15 mouse cellular contexts compared by ENCODE assay signal in genomic region chr5:4898241-4898640, GRCm38 (mm10).
"Had no signal": no experiment of that assay in that cellular context is flagged by ENCODE, and none has a peak within 500 bp of the region (broad histone marks: within the 10 kb centered on the region; RNA-seq: fewer than 3 reads in every experiment).

No protein-coding gene starts in this region.

- H3K9me3 ChIP-seq: liver, embryonic 15.5 days; lung, embryonic 15.5 days; megakaryocyte, embryonic 14.5 days; midbrain, embryonic 13.5 days; midbrain, embryonic 15.5 days; neural tube, embryonic 12.5 days had no signal

- H3K4me2 ChIP-seq: liver, embryonic 15.5 days; lung, embryonic 15.5 days; midbrain, embryonic 13.5 days; midbrain, embryonic 15.5 days; neural tube, embryonic 12.5 days had no signal

- DNase-seq: liver, postnatal 0 days; lung, adult 2 months; lung, postnatal 10 days; right cerebral cortex, postnatal 14 days; spleen, adult 18-20 months; thymus, adult 2 months; thymus, postnatal 25 days; thymus, postnatal 4 days had no signal

- H3K4me1 ChIP-seq: liver, embryonic 15.5 days; neural tube, embryonic 12.5 days had no signal

- H3K4me3 ChIP-seq: liver, embryonic 15.5 days; lung, embryonic 15.5 days; megakaryocyte, embryonic 14.5 days; midbrain, embryonic 13.5 days; midbrain, embryonic 15.5 days; neural tube, embryonic 12.5 days had no signal

- H3K27ac ChIP-seq: liver, embryonic 15.5 days; lung, embryonic 15.5 days; macrophage; midbrain, embryonic 13.5 days; midbrain, embryonic 15.5 days; neural tube, embryonic 12.5 days had no signal

- H3K9ac ChIP-seq: liver, embryonic 15.5 days; liver, postnatal 0 days; lung, embryonic 15.5 days; midbrain, embryonic 13.5 days; midbrain, embryonic 15.5 days; neural tube, embryonic 12.5 days had no signal

- H3K27me3 ChIP-seq: liver, embryonic 15.5 days; lung, embryonic 15.5 days; megakaryocyte, embryonic 14.5 days; midbrain, embryonic 13.5 days; midbrain, embryonic 15.5 days; neural tube, embryonic 12.5 days had no signal

- ATAC-seq: liver, postnatal 0 days; midbrain, embryonic 13.5 days; midbrain, embryonic 15.5 days had no signal

- H3K36me3 ChIP-seq: liver, embryonic 15.5 days; lung, embryonic 15.5 days; midbrain, embryonic 13.5 days; midbrain, embryonic 15.5 days; neural tube, embryonic 12.5 days had no signal
